Mouse (Mus musculus): ENCODE results near the gene Sptb. TPM values are rescaled to one million over a fixed set of nuclear protein-coding genes. Genes with fewer than 3 reads are reported as not detected.
A peak's percentile ranks its signal among the peaks of the same experiment; 100 is the strongest.

Sptb gene
- 0.12 and 0.27 TPM in 2 replicates for polyA plus RNA-seq (2012; ENCODE audit: insufficient read depth, insufficient read length, missing spikeins)

DNA sequence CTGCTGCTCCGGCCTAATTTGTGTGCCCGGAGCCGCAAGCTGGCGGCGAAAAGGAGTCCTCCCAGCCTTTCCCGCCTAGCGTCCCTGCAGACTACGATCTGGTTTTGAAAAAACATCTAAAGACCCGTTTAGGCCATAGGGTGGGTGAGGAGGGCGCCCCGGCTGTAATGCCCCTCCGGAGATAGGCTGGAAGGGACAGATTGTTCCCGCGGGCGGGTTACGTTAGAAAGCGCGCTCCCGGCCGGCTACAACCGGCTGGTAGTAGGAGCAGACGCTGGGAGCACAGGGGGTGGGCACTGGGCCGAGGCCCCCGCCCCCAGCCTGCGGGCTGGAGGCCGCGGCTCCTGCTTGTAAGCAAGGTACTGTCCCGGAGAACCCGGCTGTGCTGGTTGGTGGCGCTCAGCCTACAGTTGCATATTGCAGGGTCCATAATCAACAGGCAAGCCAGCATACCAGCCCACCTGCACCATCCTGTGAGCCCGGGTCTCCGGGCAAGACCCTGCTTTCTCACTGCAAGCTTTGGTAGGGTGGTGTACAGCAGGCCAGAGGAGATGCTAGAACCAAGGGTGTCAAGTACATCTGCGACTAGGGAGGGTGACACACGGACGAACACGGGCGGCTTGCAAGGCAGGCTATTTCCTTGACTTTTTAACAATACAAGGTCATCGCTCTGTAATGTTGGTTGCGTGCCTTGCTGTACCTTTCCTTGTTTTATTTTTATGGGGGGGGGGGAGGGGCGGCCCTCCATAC, at the start of gene Sptb:
Sptb (minus strand) TSS at position 197 of the 750 bp plus-strand sequence.
- no peak for TF ChIP-seq CTCF (IDR thresholded peaks at IDR 0.05; ENCODE audit: low read depth, low read length)
- no peak for TF ChIP-seq POLR2A (IDR thresholded peaks at IDR 0.05; ENCODE audit: borderline replicate concordance, low read depth, low read length)
- Histone ChIP-seq H3K4me1 (ENCODE audit: control insufficient read depth, insufficient read depth, low read length) (no peaks in the 10 kb centered on the region), H3K27ac (ENCODE audit: insufficient read depth, low read depth, low read length) (no peak within 1 kb of the TSS), H3K4me3 (ENCODE audit: insufficient read depth, low read length) (peak within 1 kb of the TSS; percentile 60)

DNA sequence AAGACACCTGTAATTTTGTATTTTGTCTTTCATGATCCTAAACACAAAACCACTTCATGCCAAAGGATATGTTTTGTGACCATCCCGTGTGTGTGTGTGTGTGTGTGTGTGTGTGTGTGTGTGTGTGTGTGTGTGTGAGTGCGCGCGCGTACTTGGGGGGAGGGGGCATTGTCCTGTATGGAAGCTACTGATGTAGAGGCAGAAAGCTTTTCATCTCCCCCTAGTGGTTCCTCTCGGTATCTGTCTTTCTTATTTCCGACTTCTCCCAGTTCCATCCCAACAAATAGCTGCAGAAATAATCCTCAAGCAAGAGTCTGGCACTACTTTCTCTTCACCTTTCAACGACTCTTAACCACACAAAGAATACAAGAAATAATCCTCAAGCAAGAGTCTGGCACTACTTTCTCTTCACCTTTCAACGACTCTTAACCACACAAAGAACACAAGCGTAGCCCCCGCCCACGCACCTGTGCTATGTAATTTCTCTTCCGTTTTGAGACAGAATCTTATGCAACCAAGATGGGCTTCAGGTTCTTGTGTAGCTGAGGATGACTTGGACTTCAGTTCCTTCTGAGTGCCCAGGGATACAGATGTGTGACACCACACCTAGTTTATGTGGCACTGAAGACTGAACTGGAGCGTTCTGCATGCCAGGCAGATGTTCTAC, 42.4 kb upstream of the Sptb start:
- Histone ChIP-seq H3K4me3 (ENCODE audit: insufficient read depth, low read length) (no peak overlapping the region), H3K4me1 (ENCODE audit: control insufficient read depth, insufficient read depth, low read length) (no peaks in the 10 kb centered on the region), H3K27ac (ENCODE audit: insufficient read depth, low read depth, low read length) (no peak overlapping the region)
- TF ChIP-seq CTCF (IDR thresholded peaks at IDR 0.05; ENCODE audit: low read depth, low read length): no peak
- TF ChIP-seq POLR2A (IDR thresholded peaks at IDR 0.05; ENCODE audit: borderline replicate concordance, low read depth, low read length): no peak

DNA sequence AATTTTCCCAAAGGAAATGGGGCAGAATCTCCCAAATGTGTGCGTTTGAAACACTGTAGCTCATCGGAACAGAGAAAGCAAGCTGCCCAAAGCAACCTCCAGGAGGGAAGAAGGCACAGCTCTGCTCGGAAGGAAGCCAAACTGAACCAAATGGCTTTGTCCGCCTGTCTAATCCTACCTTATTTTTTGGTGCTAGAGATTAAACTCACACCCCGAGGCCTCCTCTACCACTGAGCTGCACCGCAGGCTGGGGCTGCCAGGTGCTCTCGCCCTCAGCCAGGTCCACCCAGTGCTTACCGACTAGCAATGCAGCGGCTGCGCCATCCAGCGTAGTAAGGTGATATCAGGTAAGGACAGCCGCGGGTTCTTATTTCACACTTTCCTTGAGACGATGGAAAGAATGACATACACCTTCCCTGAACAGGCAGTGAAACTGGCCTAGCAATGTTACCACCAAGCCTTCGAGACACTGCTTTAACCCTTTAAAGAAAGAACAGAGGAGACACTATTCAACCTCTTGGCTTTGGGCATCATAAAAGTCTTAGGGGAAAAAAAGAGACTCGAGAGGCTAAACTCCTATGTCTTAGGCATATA, 40.6 kb upstream of the Sptb start:
- no peak overlapping the region for H3K4me3 ChIP-seq (ENCODE audit: insufficient read depth, low read length)
- no peaks in the 10 kb centered on the region for H3K4me1 ChIP-seq (ENCODE audit: control insufficient read depth, insufficient read depth, low read length)
- TF ChIP-seq POLR2A (IDR thresholded peaks at IDR 0.05; ENCODE audit: borderline replicate concordance, low read depth, low read length): no peak
- TF ChIP-seq CTCF (IDR thresholded peaks at IDR 0.05; ENCODE audit: low read depth, low read length): no peak
- H3K27ac ChIP-seq (ENCODE audit: insufficient read depth, low read depth, low read length): no peak overlapping the region

DNA sequence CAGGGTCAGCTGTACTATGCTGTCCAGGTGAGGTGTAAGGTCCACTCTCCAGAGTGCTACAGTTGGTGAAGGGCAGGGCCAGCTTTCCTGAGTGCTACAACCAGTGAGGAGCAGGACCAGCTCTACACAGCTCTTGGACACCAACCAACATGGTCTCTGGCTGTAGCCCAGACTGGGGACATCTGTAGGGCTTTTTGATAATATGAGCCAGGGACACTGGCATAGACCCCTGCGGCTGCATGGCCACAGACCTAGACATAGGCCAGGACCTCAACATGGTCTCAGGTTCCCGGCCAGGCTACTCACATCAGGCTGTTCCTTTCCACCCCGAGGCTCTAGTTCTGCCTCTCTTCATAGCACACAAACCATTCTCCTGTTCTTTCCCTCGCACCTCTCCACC, 17.6 kb upstream of the Sptb start:
- H3K4me3 ChIP-seq (ENCODE audit: insufficient read depth, low read length): no peak overlapping the region
- no peak overlapping the region for H3K27ac ChIP-seq (ENCODE audit: insufficient read depth, low read depth, low read length)
- no peaks in the 10 kb centered on the region for H3K4me1 ChIP-seq (ENCODE audit: control insufficient read depth, insufficient read depth, low read length)
- TF ChIP-seq CTCF (IDR thresholded peaks at IDR 0.05; ENCODE audit: low read depth, low read length): no peak

DNA sequence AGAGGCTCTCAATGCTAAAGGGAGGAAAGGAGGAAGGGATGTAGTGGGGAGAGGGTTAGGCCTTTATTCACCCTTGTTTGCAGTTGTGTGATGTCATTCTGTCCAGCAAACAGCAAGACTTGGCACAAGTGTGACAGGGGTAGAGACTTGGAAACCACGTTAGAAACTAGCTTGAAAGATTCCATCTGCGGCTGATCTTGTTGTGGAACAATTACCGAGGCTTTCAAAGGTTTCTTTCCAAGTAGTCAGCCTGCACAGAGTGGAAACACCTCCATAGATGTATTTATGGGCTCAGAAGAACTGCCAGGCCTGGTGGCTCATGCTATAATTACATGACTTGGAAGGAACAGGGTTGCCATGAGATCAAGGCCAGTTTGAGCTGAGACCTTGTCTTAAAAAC, 11.7 kb upstream of the Sptb start:
- TF ChIP-seq POLR2A (IDR thresholded peaks at IDR 0.05; ENCODE audit: borderline replicate concordance, low read depth, low read length) (no peak), CTCF (IDR thresholded peaks at IDR 0.05; ENCODE audit: low read depth, low read length) (no peak)
- Histone ChIP-seq H3K4me1 (ENCODE audit: control insufficient read depth, insufficient read depth, low read length) (no peaks in the 10 kb centered on the region), H3K27ac (ENCODE audit: insufficient read depth, low read depth, low read length) (no peak overlapping the region), H3K4me3 (ENCODE audit: insufficient read depth, low read length) (no peak overlapping the region)

DNA sequence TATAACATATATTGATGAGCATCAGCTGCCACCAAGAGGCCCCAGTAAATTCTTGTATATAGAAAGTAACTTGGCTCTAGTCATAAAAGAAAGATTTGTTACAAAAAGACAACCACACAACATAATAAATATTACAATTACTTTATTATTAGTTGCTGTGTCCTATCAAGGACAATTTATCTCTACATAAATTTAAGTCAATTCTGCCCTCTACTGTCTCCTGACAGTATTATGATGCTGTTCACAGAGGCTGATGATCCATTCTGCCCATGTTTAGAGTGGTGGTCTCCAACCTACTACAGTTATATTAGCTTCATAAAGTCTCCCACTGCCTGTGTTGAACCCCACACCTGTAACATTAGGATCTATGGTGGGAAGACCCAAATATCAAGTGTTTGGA, 10.2 kb upstream of the Sptb start:
- TF ChIP-seq CTCF (IDR thresholded peaks at IDR 0.05; ENCODE audit: low read depth, low read length) (no peak), POLR2A (IDR thresholded peaks at IDR 0.05; ENCODE audit: borderline replicate concordance, low read depth, low read length) (no peak)
- H3K4me1 ChIP-seq (ENCODE audit: control insufficient read depth, insufficient read depth, low read length): no peaks in the 10 kb centered on the region
- no peak overlapping the region for H3K27ac ChIP-seq (ENCODE audit: insufficient read depth, low read depth, low read length)
- H3K4me3 ChIP-seq (ENCODE audit: insufficient read depth, low read length): no peak overlapping the region

DNA sequence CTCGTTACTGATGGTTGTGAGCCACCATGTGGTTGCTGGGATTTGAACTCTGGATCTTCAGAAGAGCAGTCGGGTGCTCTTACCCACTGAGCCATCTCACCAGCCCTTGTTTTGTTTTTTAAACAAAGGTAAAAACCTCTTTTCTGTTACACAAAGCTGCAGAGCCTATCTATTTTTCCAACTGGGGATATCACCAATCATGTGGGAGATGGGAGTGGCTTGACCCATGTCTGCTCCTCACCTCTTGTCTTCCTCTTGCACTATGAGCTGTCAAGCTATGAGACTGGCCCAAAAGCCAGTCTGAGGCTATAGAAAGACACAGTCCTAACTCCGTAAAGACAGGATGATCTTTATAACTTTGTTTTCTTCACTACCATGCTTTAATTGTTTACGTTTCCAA, 8.0 kb upstream of the Sptb start:
- Histone ChIP-seq H3K4me1 (ENCODE audit: control insufficient read depth, insufficient read depth, low read length) (no peaks in the 10 kb centered on the region), H3K27ac (ENCODE audit: insufficient read depth, low read depth, low read length) (no peak overlapping the region), H3K4me3 (ENCODE audit: insufficient read depth, low read length) (no peak overlapping the region)
- TF ChIP-seq POLR2A (IDR thresholded peaks at IDR 0.05; ENCODE audit: borderline replicate concordance, low read depth, low read length): no peak
- no peak for TF ChIP-seq CTCF (IDR thresholded peaks at IDR 0.05; ENCODE audit: low read depth, low read length)

DNA sequence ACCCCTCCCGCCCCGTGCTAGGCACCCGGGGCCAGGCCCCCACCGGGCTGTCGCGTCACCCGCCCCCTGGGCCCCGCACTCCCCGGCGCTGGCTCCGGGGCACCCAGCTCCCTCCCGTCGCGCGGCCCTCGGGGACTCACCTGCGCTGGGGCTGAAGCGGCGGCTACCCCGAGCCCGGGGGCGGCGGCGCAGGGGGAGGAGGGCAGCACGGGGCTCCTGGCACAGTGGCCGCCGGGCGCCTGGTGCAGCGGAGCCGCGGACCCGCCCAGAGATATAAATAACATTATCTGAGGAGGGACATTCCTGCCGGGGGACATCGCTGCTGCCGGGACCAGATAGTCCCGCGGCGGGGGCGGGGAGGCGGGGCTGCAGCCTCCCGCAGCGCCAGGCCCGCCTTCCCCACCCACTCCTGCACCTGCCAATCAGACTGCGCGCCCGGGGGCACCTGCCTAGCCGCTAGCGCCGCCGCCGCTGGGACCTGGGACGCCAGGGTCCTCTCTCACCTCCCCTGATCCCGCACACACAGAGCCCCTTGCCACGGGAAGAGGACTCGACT, 474 bp downstream of the Sptb start:
- Histone ChIP-seq H3K4me3 (ENCODE audit: insufficient read depth, low read length) (peak overlapping the region; percentile 60), H3K4me1 (ENCODE audit: control insufficient read depth, insufficient read depth, low read length) (no peaks in the 10 kb centered on the region), H3K27ac (ENCODE audit: insufficient read depth, low read depth, low read length) (no peak overlapping the region)
- no peak for TF ChIP-seq POLR2A (IDR thresholded peaks at IDR 0.05; ENCODE audit: borderline replicate concordance, low read depth, low read length)
- TF ChIP-seq CTCF (IDR thresholded peaks at IDR 0.05; ENCODE audit: low read depth, low read length): no peak

DNA sequence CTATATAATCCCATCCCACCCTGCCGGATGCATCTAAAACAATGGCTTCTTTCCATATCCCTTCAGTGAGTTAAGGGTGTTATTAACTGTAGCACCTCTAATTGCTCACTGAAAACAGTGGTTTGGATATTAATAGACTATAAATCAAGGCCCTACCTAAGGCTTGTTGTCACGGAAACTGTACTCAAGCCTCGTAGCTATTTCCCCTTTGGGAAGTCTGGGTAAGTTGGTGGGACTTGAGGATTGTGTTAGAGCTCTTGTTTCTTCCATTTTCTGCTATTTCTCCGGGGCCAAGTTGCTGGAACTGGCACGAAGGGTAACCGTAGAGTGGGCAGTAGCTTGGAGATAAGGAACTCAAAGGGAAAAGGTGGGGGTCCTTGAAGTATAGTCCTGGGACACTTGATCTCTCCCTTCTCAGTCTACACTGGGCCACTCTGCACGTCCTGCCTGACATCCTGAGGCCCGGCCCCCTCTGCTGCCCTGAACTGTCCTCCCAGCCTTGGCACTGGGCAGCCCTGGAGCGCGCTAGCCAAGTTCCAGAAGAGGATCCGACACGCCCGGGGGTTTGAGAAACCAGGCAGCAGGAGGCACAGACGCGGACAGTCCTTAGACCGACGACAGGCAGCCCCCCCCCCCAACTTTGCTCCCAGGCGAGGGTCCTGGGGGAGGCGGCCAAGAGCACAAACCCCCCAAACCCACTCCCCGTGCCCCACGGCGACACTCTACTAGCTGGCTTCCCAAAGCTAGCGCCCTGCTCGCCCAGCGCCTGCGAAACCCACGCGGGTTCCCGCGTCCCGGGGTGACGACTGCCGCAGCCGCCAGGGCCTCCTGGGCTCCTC, 1.2 kb downstream of the Sptb start:
- no peak overlapping the region for H3K27ac ChIP-seq (ENCODE audit: insufficient read depth, low read depth, low read length)
- no peak for TF ChIP-seq POLR2A (IDR thresholded peaks at IDR 0.05; ENCODE audit: borderline replicate concordance, low read depth, low read length)
- peak overlapping the region; percentile 60 for H3K4me3 ChIP-seq (ENCODE audit: insufficient read depth, low read length)
- no peaks in the 10 kb centered on the region for H3K4me1 ChIP-seq (ENCODE audit: control insufficient read depth, insufficient read depth, low read length)
